Mouse (Mus musculus): ENCODE results near the gene Sf3a3.

GRCm38 (mm10) chr4:124710776-124711291 lies 3.7 kb upstream of the Sf3a3 start:
- peak; percentile 37; the same call in 1 of the 2 replicates for TF ChIP-seq CTCF (IDR thresholded peaks at IDR 0.05; ENCODE audit: low read depth, low read length)
- TF ChIP-seq POLR2A (IDR thresholded peaks at IDR 0.05; ENCODE audit: extremely low read depth, insufficient read depth, low read length) = no peak

Measured in liver, adult 2 months (tissue).